Mouse (Mus musculus) heart, postnatal 4 days (tissue): ENCODE results near the gene Bahd1. TPM values are rescaled to one million over a fixed set of nuclear protein-coding genes. Genes with fewer than 3 reads are reported as not detected.

Experiments used
- DNase-seq: peaks from one replicate; pipeline ENCODE4 v3.0.0; 2021
- total RNA-seq, 2 experiments: library from RNA; stranded (reverse); gene quantifications; 2 replicates each; pipeline ENCODE4 v1.2.3; 2021

Bahd1 gene
- total RNA-seq, 2 experiments from 2014 or later, result 9.6 to 10.3 TPM

DNA sequence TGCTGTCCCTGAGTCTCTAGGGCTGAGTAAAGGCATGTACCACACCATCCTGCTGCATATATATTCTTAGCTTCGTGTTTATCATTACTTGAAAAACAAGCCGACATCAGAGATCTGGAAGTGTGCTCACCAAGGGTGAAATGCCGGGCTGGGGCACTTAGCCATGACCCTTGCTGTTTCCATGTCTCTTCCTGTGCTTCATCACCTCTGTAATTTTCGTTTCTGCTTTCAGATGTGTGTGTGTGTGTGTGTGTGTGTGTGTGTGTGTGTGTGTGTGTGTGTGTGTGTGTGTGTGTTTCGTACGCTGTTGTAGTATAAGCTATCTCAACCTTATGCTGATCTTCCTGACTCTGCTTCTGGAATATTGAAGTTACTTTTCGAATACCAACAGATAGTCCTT is 41.2 kb downstream of the Bahd1 start:
- no peak for DNase-seq

DNA sequence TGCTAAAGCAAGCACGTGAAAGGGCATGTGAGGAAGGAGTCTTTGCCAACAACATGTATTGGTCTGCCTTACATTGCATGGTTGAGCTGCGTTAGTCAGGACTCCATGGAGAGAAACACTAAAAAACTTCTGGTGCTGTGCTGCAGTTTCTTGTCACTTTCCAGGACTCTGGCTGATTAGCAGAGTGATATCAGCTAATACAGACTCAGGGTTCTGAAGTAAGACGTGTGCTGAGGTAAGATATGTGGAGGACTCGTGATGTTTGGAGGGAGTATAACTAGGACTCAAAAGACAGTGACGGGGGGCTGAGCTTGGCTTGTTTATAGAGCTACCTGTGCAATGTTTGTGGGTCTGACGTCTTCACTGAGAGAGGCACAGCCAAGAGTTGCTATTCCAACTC is 43.1 kb downstream of the Bahd1 start:
- DNase-seq, result no peak

DNA sequence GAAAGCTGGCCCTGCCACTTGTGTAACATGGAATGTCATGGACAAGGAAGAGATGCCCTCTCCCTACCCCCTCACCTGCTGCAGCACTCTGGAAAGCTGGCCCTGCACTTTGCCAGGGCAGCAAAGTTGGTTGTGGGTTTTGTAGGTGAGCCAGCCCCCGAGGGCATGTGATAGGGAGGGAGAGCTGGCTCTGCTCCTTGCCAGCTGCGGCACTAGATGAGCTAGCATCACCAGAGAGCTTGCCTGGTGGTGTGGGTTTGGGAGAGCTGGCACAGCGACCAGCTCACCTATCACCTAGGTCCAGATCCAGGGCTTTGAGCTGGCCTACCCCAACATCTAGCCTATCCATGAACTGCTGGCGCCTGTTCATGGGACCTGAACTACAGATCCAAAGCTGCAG is 48.6 kb downstream of the Bahd1 start:
- DNase-seq, result no peak

DNA sequence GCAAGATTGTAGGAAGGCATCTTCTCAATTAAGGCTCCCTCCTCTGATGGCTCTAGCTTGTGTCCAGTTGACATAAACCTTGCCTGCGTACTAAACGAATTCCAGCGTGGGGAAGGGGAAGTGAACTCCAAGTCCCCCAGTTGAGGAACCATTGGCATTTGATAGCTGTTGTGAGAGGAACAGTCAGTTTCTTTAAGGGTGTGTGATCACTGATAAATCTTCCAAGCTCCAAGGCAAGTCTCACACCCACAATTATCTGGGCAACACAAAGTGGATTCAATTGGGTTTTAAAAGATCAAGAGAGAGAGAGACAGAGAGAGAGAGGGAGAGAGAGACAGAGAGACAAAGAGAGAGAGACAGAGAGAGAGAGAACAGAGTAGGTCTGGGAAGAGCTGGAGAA is 49.5 kb downstream of the Bahd1 start:
- DNase-seq, result no peak

DNA sequence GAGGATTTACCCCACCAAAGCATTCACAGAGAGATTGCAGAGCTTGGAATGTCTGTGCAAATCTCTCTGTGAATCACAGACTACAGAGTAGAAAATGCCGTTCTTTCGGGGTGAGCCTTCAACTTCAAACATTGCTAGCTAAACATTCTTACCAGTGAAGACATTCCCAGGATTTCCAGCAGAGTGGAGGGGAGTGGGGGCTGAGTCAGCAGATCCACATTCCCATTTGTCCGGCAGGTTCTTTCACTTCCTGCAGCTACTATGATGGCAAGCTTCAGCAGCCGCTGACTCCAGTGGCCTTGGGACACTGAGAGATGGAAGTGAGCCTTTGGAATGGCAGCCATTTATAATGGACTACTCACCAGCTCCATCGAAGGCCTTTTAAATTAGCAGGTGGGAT is 56.3 kb downstream of the Bahd1 start:
- no peak for DNase-seq

DNA sequence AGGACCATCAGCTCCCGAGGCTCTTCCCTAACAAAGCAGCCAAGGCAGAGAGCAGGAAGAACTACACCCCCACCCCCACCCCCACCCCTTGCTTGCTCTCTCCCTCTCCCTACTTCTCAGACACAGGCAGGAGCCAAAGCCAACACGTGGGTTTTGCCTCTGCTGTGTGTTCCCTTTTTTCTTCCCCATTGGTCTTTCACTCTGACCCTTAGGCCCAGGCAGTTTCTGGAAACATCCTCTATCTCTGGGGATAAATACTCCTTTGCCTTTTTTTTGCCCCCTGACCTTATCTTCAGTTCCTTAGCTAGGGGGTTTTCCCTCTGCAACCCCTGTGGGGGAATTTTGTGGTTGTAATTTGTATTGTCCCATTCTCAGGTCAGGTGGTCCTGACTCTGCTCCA is 59.5 kb downstream of the Bahd1 start:
- no peak for DNase-seq

DNA sequence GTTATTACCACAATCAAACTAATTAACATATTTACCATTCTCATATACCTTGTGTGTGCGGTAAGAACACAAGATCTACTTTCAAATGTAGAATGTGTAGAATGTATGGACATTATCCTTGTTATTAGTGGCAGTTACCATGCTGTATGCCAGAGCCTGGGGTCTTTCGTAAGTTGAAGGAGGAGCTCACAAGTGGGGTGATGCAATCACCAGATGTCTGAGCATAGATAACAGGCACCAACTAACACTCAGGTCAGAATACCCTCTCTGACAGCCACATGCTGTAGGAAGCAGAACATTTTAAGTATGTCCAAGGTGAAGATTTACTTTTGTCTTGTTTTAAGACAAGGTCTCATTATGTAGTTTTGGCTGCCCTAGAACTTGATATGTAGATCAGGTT is 60.2 kb downstream of the Bahd1 start:
- DNase-seq, result no peak

DNA sequence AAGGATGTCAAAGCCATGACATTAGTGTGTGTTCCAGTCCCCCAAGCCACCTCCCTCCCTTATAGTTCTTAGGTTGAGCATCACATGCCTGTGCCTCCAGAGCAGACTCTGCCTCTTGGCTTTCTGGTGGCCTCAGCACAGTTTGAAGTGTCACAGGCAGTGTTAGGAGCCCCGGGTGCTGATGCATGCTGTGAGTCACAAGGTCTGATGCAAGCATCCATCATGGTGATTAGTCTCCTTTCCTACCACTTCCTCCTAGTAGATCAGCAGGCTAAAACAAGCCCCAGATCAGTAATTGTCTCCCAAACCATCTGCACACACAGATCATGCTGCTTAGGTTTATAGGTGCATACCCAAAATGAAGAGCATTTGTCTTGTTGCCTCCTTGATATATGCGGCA is 61.4 kb downstream of the Bahd1 start:
- DNase-seq, result no peak

DNA sequence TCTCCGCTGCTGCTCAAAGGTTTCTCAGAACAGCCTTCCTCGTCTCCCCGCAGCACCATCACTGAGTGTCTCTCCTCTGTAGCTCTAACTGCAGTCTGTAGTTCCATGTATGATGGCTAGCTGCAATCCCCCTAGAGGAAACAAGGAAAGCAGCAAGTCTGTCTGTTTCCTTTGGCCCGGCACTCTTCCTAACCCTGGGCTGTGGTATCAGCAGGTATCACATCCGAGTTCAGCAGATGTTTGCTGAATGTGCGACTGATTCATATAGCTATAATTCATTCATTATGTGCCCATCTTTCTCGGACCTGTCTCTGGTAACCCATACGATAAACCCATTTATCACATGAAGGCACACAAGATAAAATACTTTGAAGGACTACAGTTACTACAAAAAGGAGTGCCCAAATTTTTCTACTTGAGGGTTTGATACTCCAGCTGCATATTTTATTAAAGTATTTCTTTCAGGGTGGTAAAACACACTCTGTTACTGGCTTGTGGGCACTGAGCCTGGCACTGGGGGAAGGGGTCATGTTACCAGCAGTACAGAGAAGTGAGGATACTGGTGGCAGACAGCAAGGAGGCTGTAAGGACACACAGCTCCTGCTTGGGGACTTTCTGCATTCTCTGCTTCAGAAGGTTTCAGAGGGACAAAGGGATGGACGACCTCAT is 63.0 kb downstream of the Bahd1 start:
- DNase-seq, result no peak

DNA sequence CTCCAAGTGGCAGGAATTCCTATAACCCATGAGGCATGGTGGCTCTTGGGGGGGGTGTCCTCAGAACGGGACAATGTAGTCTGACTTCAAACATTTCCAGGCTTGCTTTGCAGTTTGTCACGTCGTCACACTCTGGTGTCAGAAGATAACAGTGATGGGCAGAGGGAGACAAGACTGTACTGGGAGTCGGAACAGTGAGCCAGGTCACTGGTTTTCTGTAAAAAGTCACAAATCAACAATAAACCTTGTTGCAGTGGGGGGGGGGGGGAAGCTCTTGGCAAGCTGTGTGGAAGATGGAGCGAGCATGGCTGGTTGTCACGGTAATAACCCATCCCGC is 63.5 kb downstream of the Bahd1 start:
- DNase-seq, result no peak

DNA sequence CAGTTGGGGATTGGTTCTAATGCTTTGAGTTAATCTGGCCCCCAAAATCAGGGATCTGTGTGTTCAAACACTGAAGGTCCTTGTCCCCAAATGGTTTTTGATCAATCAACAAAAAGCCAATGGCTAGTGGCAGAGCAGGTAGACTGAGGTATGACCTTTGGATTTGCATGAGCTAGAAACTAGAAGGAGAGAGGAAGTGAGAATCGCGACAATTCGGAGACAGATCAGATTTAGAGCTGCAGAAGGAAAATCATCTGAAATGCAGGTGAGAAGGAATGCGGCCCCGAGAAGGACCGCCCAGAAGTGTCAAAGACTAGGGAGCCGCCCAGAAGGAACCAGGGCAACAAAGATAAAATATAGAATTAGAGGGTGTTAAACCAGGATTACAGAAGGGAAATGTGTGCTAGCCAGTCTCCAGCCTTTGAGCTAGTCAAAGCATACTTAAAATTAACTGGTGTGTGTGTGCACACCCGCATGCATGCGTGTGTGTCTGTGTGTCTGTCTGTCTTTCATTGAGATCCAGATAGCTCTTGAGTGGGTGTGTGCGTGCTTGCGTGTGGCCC is 69.5 kb downstream of the Bahd1 start:
- no peak for DNase-seq

DNA sequence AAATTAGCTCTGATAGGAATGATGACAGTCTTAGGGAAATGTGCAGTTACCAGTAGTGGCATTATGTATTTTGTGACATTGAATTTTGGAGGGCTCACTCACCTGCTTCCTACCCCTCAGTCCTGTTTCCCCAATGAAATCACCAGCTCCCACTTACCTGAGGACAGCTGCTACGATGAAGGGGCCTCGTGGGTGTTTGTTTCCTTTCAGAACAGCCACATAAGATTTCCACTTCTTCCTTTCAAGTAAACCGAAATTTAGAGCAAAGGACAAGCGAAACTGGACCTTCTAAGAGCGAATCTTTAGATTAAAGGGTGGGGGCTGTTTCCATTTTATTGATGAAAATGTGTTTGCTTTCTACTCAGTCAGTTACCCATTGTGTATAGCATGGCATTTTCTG is 71.9 kb downstream of the Bahd1 start:
- no peak for DNase-seq

DNA sequence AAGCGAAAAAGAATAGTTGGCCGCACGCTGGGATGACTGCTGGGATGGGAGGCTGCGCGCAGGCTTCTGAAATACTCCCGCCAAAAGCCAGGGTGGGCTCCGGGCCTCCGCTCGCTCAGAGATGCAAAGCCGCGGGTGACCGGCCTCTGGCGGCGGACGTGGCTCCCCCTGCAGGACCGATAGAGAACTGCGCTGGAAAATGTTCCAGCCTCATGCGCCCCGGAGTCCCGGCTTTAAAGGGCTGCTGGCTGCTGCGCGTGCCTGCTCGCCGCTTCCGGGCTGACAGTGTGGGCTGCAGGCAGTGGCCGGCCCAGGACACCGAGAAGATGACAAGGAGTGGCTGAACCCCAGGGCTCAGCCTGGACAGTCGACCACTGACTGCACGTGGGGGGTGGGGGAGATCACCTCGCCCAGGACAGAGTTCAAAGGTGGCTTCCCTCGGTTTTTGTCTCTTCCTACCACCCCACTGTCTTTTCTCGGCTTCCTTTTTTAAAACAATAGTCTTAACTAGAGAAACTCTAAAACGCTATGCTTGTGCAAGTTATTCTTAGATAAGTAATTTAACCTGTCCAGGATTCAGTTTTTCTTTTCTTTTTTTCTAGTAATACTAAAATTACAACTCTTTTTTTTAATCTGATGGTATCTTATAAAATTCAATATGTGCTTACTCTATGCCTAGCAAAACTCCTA is 72.7 kb downstream of the Bahd1 start:
- DNase-seq, result peak; percentile 94

Other genes with a start within 250 kb of the Bahd1 start
- gene Pak6, start 237.1 kb upstream of the Bahd1 start, total RNA-seq, result 10 to 100 TPM; 14.0 to 14.2 TPM
- 1 to 10 TPM; 1.3 to 1.4 TPM for gene Ankrd63, start 196.4 kb upstream of the Bahd1 start, total RNA-seq
- 1 to 10 TPM; 1.3 to 1.7 TPM for gene Plcb2, start 171.9 kb upstream of the Bahd1 start, total RNA-seq
- gene Inafm2, start 154.6 kb upstream of the Bahd1 start, total RNA-seq, result 10 to 100 TPM; 33.9 to 34.9 TPM
- 1 to 10 TPM; 6.6 to 7.4 TPM for gene Ccdc9b, start 137.7 kb upstream of the Bahd1 start, total RNA-seq
- not detected for gene Phgr1, start 127.6 kb upstream of the Bahd1 start, total RNA-seq
- gene Disp2, start 120.7 kb upstream of the Bahd1 start, total RNA-seq, result under 1 TPM; 0.07 to 0.10 TPM
- 10 to 100 TPM; 53.5 to 65.0 TPM for gene Knstrn, start 86.4 kb upstream of the Bahd1 start, total RNA-seq
- gene Ivd, start 38.4 kb upstream of the Bahd1 start, total RNA-seq, result 10 to 100 TPM; 92.0 to 92.6 TPM
- gene Chst14, start 26.1 kb downstream of the Bahd1 start, total RNA-seq, result 10 to 100 TPM; 15.0 to 15.4 TPM
- 10 to 100 TPM; 11.6 to 14.6 TPM for gene Ccdc32, start 129.0 kb downstream of the Bahd1 start, total RNA-seq
- 1 to 10 TPM; 6.0 to 7.0 TPM for gene Rpusd2, start 134.4 kb downstream of the Bahd1 start, total RNA-seq
- gene Knl1, start 146.7 kb downstream of the Bahd1 start, total RNA-seq, result 10 to 100 TPM; 21.2 to 21.3 TPM
- gene Rad51, start 212.4 kb downstream of the Bahd1 start, total RNA-seq, result 10 to 100 TPM; 16.7 to 18.4 TPM